Mouse (Mus musculus) kidney, adult 2 months (tissue): ENCODE data around the gene Eef1a1. TPM values are rescaled to one million over a fixed set of nuclear protein-coding genes. Genes with fewer than 3 reads are reported as not detected.
A peak's percentile ranks its signal among the peaks of the same experiment; 100 is the strongest.

Experiments
- DNase-seq: peaks from one replicate; pipeline ENCODE4 v3.0.0; 2021
- H3K27ac ChIP-seq: fragments of 200-500 bp; 2 replicates; pipeline ENCODE4 v1.5.1; 2012; ENCODE audit warnings: low read depth, low read length, control low read depth, inconsistent platforms; ENCODE audit not compliant: insufficient read depth
- H3K27me3 ChIP-seq: fragments of 200-500 bp; replicated peaks from 2 replicates; pipeline ENCODE4 v1.6.1; 2012; ENCODE audit warnings: mild to moderate bottlenecking, moderate library complexity, low read length, inconsistent platforms; ENCODE audit not compliant: control insufficient read depth, insufficient read depth
- H3K36me3 ChIP-seq: fragments of 200-500 bp; 2 replicates; pipeline ENCODE4 v1.6.1; 2012; ENCODE audit warnings: mild to moderate bottlenecking, moderate library complexity, low read length, inconsistent platforms; ENCODE audit not compliant: control insufficient read depth, insufficient read depth
- H3K4me1 ChIP-seq: fragments of 200-500 bp; 2 replicates; pipeline ENCODE4 v1.6.1; 2011; ENCODE audit warnings: low read length; ENCODE audit not compliant: control insufficient read depth, insufficient read depth
- H3K4me3 ChIP-seq: fragments of 200-500 bp; 2 replicates; pipeline ENCODE4 v1.5.1; 2011; ENCODE audit warnings: mild to moderate bottlenecking, low read depth, low read length, control low read depth; ENCODE audit not compliant: insufficient read depth
- CTCF ChIP-seq: fragments of 200-500 bp; conservative IDR thresholded peaks from 2 replicates; pipeline ENCODE4 v1.5.1; 2011; ENCODE audit warnings: low read depth, mild to moderate bottlenecking, control low read depth, low read length, moderate library complexity, mixed read lengths; ENCODE audit not compliant: insufficient read depth, insufficient read length
- POLR2A ChIP-seq: fragments of 200-500 bp; IDR thresholded peaks from one replicate; pipeline ENCODE4 v1.6.1; 2011; ENCODE audit warnings: low read depth, low read length, control low read depth
- WGBS: fragments of 180-500 bp; shearing (Covaris S2); methylation state at CpG from one replicate; pipeline ENCODE4 v1.1.7; 2018; 5-methylcytosine and 5-hydroxymethylcytosine counted together
- polyA plus RNA-seq: library from polyadenylated mRNA; depleted of rRNA; stranded (reverse); fragments of >200 nt; gene quantifications from 2 replicates; pipeline ENCODE4 v1.2.3, GENCODE M21; 2012; rRNA removed

Gene Eef1a1
- polyA plus RNA-seq, 1 experiment = 4,503 TPM

DNA sequence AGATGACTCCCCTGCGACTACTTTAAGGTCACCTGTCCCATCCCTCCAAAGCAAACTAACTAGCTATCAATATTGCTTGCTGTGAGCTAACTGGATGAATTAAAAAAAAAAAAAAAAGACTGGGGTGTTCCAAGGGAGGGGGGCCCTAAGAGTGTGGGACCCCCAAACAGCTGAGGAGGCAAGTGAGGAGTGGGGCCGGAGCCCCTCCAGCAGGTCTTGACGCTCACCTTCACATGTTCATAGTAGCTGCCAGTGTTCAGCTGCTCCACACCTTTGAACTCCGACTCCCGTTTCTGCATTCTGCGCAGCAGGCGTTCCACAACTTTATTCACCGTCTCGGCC lies 46.7 kb downstream of the Eef1a1 start:
- WGBS = 10% methylated on average over 9 of the region's 9 CpGs
- TF ChIP-seq CTCF = no peak
- no peak for TF ChIP-seq POLR2A
- no peaks in the 10 kb centered on the region for H3K4me1 ChIP-seq
- H3K36me3 ChIP-seq = no peaks in the 10 kb centered on the region
- no peak for DNase-seq
- peak overlapping the region; percentile 58 for H3K4me3 ChIP-seq
- H3K27ac ChIP-seq = no peak overlapping the region
- no peaks in the 10 kb centered on the region; the same call in 1 of the 2 replicates for H3K27me3 ChIP-seq

DNA sequence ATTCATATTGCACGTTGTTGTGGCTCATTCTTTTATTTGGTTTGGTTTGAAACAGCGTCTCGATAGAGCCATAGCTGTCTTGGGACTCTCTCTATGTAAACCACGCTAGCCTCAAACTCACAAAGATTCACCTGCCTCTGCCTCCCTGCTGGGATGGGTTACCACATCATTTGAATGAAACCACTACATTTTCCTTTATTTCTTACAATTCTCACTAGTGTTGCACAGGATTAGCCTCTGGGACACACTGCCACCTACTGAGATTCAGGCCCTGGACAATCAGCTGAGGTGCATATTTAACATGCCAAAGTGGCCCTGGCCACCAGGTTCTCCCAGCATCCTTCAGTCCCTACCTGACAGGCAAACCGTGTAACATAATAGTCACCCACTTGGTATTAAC lies 49.5 kb downstream of the Eef1a1 start:
- Histone ChIP-seq H3K4me3 (no peak overlapping the region), H3K36me3 (no peaks in the 10 kb centered on the region), H3K27me3 (no peaks in the 10 kb centered on the region; the same call in 1 of the 2 replicates), H3K27ac (no peak overlapping the region), H3K4me1 (no peaks in the 10 kb centered on the region)
- 78% methylated on average over 5 of the region's 5 CpGs for WGBS
- TF ChIP-seq POLR2A (no peak), CTCF (no peak)
- no peak for DNase-seq

DNA sequence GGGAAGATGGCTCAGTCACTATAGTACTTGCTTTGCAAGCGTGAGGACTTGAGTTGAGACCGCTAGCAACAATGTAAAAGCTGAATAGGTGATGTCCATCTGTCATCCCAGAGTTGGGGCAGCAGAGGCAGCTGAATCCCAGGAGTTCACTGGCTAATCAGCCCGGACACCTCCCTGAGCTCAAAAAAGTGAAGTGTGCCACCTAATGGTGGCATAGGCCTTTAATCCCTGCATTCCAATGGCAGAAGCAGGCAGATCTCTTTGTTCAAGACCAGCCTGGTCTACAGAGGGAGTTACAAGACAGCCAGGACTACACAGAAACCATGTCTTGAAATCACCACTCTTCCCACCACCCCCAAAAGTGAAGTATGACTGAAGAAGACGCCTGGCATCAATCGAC lies 56.5 kb downstream of the Eef1a1 start:
- no peak for DNase-seq
- no peak overlapping the region for H3K27ac ChIP-seq
- 86% methylated on average over 5 of the region's 5 CpGs for WGBS
- H3K27me3 ChIP-seq = no peaks in the 10 kb centered on the region
- no peaks in the 10 kb centered on the region for H3K4me1 ChIP-seq
- TF ChIP-seq CTCF (peak; percentile 35), POLR2A (no peak)
- H3K36me3 ChIP-seq = no peaks in the 10 kb centered on the region
- no peak overlapping the region for H3K4me3 ChIP-seq

DNA sequence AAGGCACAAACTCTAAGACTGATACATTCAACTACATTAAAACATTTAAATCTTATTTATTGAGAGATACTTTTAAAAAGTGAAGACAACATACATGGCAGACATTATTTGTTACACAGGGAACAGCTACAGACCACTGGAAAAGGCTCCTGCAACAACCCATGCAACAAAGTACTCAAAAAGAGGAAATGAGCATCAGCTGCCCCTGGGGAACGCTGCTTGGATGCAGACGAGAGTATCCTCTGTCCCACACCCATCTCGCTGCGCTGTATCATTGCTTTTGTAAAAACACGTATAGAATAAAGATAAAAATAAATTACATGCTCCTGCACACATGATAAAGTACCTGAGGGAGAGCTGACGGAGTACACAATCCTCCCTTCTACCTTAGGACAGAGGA lies 58.5 kb downstream of the Eef1a1 start:
- Histone ChIP-seq H3K36me3 (no peaks in the 10 kb centered on the region), H3K4me1 (no peaks in the 10 kb centered on the region), H3K27ac (no peak overlapping the region), H3K4me3 (no peak overlapping the region), H3K27me3 (no peaks in the 10 kb centered on the region)
- no peak for TF ChIP-seq POLR2A
- no peak for TF ChIP-seq CTCF
- no peak for DNase-seq
- 76% methylated on average over 6 of the region's 6 CpGs for WGBS

DNA sequence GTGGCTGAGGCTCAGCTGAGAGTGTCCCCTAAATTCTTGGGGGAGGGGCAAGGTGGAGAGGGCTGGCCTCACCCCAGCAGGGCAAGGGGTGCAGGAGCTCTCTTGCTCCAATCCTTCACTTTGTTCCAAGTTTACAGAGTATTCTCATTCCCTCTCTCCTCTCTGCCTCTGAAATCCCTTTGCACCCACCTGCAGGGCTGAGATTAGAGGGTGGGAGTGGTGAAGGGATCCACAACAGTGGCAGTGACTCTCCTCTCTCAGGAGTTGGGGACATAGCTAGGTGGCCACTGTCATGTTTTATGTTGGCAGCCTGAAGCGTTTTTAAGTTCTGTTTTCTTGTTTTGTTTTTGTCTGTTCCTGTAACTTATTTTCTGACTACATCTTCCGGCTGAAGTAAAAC lies 59.4 kb downstream of the Eef1a1 start:
- Histone ChIP-seq H3K27ac (no peak overlapping the region), H3K27me3 (no peaks in the 10 kb centered on the region), H3K4me3 (no peak overlapping the region), H3K36me3 (no peaks in the 10 kb centered on the region), H3K4me1 (no peaks in the 10 kb centered on the region)
- TF ChIP-seq POLR2A (no peak), CTCF (no peak)
- 66% methylated on average over 2 of the region's 2 CpGs for WGBS
- DNase-seq = no peak

DNA sequence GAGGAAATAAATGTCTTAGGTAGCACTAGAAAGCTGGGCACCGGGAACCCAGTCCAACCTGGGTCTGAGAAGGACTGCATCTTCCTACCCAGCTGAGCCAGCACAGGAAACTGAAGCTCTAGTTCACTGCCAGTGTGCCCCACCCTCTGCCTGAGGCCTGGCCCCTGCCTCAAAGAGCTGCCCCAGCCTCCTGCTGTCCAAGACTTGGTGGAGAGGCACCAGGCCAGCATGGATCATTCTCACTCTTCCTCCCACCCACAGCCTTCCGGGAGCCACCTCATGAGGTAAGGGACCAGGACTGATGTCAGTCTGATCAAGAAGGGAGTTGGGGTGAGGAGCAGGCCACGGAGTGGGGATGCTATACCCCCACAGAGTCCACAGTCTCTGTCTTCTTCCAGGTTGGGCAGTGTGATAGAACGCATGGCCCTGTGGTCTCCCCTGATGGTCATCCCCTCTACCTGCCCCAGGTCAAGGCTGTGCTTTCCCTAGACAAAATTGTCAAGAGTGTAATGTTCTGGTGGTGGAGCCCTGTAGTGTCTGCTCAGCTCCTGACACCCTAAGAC lies 60.0 kb downstream of the Eef1a1 start:
- no peak overlapping the region for H3K4me3 ChIP-seq
- H3K4me1 ChIP-seq = no peaks in the 10 kb centered on the region
- no peaks in the 10 kb centered on the region for H3K27me3 ChIP-seq
- no peak for DNase-seq
- 87% methylated on average over 4 of the region's 4 CpGs for WGBS
- TF ChIP-seq CTCF (no peak), POLR2A (no peak)
- H3K36me3 ChIP-seq = no peaks in the 10 kb centered on the region
- no peak overlapping the region for H3K27ac ChIP-seq

Other genes starting within 250 kb of the Eef1a1 start
- gene Gm3776, start 232.0 kb downstream of the Eef1a1 start, polyA plus RNA-seq = 0.67 and 0.80 TPM in 2 replicates
- 20.6 and 30.8 TPM in 2 replicates for gene Gm10639, start 199.2 kb downstream of the Eef1a1 start, polyA plus RNA-seq
- gene Omt2a, start 174.4 kb downstream of the Eef1a1 start, polyA plus RNA-seq = not detected in 2 replicates
- gene Omt2b, start 161.6 kb downstream of the Eef1a1 start, polyA plus RNA-seq = not detected in 2 replicates
- gene Gsta2, start 133.4 kb downstream of the Eef1a1 start, polyA plus RNA-seq = 583 and 726 TPM in 2 replicates
- not detected in 2 replicates for gene Dppa5a, start 121.0 kb downstream of the Eef1a1 start, polyA plus RNA-seq
- 0.03 TPM in 1 of 2 replicates, not detected in the other for gene Ooep, start 110.4 kb downstream of the Eef1a1 start, polyA plus RNA-seq
- not detected in 2 replicates for gene Ddx43, start 93.4 kb downstream of the Eef1a1 start, polyA plus RNA-seq
- gene Cgas, start 45.9 kb downstream of the Eef1a1 start, polyA plus RNA-seq = 0.19 and 0.36 TPM in 2 replicates
- gene Mto1, start 40.9 kb downstream of the Eef1a1 start, polyA plus RNA-seq = 21.0 and 23.4 TPM in 2 replicates
- gene Gm17324, start 40.4 kb downstream of the Eef1a1 start, polyA plus RNA-seq = 0.08 TPM in 1 of 2 replicates, not detected in the other
- gene Slc17a5, start 98.9 kb upstream of the Eef1a1 start, polyA plus RNA-seq = 36.7 and 37.2 TPM in 2 replicates
- 0.30 and 0.33 TPM in 2 replicates for gene Cd109, start 126.4 kb upstream of the Eef1a1 start, polyA plus RNA-seq